Mouse (Mus musculus) lung, postnatal 4 days (tissue): ENCODE data around the gene Fibcd1.
A peak's percentile ranks its signal among the peaks of the same experiment; 100 is the strongest.

ENCODE experiments used
- DNase-seq, 2 experiments: peaks; one replicate each; pipeline ENCODE4 v3.0.0; 2021

Fibcd1 gene

DNA sequence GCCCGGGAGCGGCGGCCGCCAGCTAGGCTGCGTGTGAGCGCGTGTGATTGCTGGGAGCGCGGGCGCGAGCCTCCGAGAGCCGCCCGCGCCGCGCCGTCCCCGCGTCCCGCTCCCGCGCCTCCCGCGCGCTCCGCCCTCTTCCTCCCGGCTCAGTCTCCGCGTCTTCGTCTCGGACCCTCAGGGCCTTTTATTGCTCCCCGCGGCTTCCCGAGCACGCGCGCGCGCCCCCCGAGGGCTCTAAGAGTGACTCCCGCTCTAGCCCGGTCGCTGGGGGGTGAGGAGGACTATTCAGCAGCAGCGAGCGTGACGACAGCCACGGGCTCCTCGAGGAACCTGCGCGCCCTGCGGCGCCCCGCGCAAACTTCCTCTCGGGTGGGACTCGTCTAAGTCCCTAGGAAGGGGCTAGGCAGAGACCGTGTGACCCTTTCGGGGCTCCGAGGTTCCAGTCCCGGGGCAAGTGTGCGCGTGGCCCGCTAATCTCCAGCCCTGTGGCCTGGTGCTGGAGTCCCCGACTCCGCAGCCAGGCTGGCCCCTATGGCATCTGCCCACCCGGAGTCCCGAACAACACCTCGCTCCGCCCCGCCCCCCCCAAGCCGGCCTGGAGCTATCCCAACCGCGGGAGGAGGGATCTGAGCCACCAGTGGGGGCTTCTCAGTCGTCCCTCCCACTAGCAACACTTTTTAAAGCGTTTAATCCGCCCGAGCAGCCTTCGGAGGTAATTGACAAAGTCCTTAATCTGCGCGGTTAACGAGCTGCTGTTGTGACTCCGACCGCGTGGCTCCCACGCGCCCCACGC, at the start of gene Fibcd1:
TSS of gene Fibcd1 (minus strand) at position 110 of the 796 bp plus-strand sequence.
- DNase-seq: no peak

DNA sequence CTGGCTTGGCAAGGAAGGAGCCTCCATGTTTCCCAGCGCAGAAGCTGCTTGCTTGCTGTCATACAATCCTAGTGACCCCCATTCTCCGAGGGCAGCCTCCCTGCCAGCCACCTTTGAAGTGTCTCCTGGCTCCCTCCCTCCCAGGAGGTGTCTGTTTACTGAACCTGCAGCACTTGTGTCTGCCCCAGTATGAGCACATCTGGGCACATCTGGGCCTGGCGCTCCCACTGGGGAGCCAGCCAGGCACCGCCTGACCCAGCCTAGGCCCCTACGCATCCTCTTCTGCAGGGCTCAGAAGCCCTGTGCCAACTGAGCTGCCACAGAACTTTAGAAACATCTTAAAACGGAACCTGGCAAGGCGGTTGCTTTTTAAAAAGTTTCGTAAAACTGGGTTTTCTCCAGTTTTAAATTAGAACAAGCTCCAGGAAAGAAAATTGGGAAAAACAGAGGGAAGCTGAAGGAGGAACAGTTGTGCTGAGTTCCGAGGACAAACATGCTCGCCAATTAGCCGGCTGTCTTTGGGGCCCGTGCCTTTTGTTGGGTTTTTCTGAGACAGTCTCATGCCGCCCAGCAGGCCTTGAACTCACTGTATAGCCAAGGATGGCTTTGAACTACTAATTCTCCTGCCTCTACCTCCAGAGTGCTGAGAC, 48.5 kb upstream of the Fibcd1 start:
- DNase-seq: no peak

DNA sequence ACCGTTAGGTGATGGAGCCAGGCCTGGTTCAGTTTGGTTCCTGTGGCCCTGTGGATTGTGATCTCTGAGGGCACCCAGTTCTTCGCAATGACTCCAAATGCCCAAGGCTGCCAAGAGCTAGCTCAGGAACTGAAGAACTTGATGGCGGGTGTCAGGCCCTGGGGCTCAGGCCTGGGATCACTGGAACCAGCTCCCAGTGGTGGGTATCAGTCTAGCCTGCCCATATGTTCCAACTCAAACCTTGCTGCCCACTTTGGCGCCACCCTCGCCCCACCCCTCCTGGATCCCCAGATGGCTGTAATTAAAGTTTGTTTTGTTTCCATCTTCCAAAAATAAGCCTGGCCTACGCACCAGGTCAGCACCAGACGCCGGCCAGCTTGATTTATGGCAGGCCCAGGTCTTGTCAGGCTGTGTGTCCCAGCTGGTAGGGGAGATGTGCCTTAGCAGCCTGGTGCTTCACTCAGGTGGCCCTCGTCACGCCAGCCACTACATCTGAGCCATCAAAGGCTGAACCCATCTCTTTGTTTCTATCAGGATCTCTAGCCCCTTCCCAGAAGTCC, 47.4 kb upstream of the Fibcd1 start:
- no peak for DNase-seq

DNA sequence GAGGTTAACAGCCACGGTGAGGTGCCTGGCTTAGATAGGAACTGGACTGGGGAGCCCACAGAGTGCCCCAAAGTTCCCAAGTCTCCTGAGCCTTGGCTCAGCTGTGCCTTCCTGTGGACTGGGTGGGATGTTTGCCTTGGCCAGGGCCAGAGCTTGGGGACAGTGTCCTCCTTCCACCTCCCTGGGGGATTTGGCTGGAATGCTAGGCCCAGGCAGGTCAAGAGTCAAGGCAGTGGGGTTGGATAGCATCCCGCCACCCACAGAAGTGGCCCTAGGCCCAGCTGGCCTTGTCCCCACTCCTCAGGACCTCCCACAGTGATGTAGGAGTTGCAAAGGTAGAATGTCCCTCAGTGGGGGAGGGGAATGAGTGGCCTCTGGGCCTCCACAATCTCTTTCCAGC, 45.4 kb upstream of the Fibcd1 start:
- peak in 1 of 2 experiments; percentile 38 for DNase-seq

DNA sequence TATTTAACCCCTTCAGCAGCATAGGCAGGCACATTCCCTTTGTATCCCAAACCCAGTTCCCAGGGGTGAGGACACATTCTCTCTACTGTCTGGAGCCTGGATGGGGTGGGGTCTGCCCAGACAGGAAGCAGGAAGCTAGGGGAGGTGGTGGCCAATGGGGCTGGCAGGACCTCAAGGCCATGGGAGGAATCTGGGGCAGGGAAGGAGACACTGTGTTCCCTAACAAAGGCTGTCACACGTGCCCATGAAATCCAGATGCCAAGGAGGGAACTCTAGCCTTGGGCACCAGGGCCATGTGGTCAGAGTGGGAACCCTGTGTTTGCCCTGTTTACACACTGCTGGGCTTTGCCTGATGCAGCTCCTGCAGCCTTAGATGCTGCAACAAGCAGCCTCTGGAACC, 43.1 kb upstream of the Fibcd1 start:
- DNase-seq: peak; percentile 30 to 58

DNA sequence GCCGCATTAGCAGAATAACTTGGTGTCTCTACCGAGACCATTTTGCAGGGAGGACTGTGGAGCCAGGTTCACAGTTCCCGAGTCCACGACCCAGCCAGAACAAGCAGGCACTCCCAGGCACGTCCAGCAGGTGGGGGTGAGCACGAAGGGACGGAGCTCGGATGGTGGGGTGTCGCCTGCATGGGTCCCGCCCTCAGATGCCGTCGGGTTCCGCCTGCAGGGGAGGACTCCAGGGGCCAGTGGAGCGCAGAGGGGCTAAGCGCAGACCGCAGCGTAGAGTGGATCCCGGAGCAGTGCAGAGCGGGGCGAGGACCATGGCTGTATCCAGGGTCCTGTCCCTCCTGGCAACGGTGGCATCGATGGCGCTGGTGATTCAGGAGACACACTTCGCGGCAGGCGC, 41.2 kb upstream of the Fibcd1 start, which contains the start of gene Lamc3:
TSS of gene Lamc3 (plus strand) at position 262 of the 400 bp plus-strand sequence.
- peak; percentile 77 to 80 for DNase-seq

DNA sequence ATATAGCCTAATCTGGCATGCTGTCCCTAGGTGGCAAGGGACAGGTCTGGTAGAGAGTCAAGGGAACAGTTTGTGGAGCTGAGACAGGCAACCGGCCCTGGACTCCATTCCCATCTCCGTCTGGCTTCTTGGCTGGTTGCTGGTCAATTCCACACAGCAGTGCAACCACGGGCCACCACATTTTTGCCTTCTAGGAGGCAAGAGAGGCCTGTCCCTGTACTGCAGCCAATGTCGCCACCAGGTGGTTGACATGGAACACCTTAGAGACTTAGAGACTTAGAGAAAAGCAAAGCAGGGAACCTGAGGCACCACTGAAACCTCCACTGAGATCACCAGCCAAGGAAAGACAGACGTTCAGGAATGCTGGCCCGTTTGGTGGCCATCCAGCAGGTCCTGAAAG, 39.0 kb upstream of the Fibcd1 start:
- DNase-seq: peak; percentile 39 to 49

DNA sequence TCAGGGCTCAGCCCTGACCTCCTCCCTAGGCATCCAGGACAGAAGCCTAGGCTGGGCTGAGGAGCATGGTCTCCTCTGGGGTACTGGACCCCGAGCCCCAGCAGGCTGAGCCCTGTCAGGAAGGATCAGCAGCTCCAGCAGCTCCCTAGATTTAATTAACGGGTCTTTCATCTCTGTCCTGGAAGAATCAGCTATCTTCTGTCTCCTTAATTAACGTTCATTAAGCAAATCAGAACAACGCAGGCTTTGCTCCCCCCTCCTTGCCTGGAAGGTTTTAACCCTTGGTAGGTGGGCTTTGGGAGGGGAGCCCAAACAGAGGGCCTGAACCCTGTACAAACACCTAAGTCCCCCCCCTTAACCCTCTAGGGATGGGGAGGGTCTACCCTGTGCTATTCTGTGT, 37.3 kb upstream of the Fibcd1 start:
- DNase-seq: no peak

DNA sequence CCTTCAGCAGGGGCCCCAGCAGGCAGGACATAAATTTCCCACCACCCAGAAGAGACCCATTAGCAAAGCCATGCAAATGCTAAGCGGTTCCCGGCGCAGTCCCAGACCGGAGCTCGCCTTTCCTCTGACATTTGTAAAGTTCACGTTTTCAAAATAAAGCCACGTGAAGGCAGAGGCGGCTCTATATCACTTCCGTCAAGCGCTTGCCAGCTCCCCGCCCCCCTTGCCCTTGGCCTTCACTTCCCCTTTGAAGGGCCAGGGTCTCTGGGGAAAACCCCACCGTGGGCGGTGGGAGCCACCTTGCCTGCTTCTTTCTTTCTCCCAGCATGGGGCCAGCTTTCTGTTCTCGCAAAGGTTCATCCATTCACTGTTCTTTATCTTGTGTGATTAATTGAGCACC, 35.1 kb upstream of the Fibcd1 start:
- peak in 1 of 2 experiments; percentile 26 for DNase-seq

DNA sequence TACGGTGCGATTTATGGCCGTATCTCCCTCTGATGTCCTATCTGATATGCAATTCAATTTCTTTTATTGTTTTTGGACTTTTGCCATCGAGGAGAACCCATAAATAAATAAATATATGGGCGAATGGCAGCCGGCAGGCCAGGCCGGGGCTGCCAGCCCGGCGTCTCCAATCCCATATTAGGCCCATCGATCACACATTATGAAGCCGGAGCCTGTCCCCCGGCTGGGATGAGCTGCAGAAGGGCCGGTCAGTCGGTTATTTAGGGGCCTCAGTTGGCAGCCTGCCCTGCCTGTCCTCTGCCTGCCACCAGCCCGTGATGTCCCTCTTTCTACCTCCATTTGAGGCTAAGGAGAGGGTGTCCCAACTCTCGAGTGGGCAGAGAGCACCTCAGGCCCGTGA, 32.8 kb upstream of the Fibcd1 start:
- DNase-seq: no peak

DNA sequence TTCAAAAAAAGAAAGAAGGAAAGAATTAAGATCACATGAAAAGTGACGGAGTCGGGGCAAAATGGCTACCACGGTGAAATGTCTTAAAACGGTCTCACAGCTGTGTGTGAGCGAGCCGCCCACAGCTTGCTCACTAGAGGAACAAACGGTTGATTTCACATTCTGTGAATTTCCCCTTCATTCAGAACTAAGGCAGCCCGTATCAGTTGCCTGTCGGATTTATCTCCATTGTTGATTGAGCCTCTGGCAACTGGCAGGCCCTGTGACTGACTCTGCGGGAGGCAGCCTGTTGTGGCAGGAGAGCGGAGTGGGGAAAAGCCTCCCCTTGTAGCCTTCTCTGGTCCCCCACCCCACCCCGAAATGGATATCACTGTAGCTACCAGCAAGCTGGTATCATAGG, 30.6 kb upstream of the Fibcd1 start:
- DNase-seq: no peak

DNA sequence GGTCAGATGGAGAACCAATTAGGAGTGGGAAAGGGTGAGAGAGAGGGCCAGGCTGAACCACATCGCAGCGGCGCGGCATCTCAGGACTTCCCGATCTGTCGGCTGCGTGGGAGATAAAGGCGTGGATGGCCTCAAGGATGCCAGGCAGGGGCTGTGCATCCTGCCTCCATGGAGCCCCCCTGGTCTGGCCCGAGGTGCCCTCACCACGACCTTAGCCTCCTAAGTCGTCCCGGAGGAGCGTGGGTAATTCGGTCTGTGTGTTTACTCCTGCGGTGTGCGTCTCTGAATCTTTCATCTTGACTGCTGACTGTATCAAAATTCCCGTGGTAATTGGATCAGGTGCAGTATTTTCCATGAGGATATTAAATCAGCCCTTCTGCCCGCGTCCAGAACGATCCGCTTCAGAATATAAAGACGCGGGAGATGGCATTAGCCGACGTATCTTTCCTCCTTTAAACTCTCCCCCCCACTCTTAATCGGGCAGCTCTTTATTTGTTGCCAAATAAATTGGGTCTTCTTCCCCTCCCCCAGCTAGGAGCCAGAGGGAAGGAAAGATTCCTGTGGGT, 28.6 kb upstream of the Fibcd1 start:
- DNase-seq: no peak

DNA sequence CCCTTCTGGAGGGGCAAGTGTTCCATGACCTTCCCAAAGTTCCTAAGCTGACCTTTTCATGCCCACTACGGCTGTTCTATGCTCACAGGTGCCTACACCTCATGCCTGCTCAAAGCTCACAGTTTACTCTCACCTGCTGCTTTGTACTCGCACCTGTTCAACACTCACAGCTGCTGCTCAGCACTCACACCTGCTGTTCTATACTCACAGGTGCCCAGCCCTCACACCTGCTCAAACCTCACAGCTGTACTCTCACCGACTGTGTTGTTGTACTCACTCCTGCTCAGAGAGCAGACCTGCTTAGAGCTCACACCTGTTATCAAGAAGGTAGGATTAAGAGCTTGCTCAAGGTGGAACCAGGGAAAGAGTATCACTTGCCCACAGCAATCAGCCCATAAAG, 24.9 kb upstream of the Fibcd1 start:
- no peak for DNase-seq

DNA sequence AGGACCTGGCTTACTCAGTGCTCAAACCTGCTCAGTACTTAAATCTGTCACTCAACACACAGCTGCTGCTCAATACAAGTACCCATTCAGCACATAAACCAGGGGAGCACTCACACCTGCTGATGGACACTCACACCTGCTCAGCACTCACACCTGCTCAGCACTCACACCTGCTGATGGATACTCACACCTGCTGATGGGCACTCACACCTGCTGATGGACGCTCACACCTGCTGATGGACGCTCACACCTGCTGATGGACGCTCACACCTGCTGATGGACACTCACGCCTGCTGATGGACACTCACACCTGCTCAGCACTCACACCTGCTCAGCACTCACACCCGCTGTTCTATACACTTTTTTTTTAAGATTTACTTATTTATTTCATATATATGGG, 23.9 kb upstream of the Fibcd1 start:
- no peak for DNase-seq

DNA sequence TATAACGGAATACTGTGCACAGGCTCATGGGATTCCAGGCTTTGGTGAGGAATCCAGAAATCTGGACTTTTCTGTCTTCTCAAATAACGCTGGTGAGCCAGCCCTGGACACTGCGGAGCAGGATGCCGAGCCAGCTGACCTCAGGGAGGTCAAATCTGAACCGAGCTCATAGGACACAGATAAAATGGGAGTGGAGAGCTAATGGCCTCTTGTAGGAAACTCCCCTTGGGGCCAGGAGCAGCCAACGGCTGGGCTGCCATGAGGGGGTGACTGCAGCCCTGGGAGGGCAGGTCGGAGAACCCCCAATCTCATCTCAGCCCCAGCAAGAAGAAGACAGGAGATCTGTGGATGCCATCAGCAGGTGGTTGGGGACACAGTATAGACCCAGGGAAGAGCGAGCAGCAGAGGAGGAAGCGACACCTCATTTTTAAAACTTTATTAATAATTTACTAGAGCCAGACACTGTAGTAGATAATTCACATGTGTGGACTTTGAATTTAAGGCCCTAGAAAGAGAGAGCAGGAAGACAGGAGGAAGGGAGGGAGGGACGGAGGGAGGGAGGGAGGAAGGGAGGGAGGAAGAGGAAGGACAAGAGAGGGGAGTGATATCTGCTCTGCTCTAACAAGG, 22.8 kb upstream of the Fibcd1 start:
- DNase-seq: no peak

DNA sequence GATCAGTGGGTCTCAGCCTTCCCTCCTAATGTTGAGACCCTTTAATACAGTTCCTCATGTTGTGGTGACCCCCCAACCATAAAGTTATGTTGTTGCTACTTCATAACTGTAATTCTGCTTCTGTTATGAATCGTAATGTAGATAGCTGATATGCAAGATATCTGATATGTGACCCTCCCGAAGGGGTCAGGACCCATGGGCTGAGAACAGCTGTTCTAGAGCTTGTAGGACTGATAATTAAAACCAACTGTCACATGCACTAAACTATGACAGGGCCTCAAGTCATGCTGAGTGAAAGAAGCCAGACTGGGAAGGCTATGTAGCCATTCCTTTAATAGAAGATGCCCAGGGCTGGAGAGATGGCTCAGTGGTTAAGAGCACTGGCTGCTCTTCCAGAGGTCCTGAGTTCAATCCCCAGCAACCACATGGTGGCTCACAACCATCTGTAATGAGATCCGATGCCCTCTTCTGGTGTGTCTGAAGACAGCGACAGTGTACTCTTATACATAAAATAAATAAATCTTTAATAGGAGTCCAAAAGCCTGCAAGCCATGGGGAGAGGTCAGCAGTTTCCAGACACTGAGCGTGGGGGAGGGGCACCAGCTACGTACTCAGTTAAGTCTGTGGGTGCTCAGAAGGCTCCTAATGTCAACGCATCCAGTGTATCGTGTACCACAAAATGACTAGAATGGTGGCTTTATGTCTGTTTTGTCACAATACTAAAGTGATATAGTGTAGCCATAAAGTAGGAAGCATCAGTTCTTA, 22.1 kb upstream of the Fibcd1 start:
- no peak for DNase-seq

DNA sequence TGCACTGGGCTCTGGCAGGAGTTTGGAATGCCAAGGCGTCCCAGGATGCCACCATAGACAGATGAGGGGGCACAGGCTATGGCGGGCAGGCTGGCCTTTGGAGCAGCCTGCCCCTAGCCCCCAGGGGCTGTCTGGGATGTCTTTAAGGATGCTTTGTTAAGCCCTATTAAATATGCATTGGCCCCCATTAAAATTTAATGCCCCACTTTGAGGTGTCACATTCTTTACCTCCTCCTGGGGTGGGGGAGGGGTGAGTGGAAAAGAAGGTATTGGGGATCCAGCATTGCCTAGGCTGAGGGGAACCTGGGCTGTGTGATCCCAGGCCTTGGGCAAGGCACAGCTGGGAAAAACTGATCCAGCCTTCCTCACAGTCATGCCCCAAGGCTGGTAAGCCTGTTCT, 20.0 kb upstream of the Fibcd1 start:
- no peak for DNase-seq

DNA sequence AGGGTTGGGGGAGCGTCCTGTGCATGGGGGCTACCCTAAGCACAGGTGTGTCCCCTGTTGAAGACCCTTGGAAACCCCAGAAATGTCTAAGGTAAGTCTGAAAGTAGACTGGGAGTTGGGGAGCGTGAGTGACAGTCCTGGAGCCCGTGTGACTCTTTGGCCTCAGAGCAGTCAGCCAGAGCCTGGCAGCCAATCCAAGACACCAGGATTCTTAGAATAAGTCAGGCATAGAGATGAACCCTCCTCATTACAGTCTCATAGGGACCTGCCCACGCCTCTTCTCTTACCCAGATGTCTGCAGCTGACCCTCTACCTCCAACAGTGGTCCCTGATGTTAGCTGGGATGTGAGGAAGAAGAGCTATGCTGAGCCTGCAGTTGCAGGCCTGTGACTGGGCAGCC, 19.5 kb upstream of the Fibcd1 start:
- no peak for DNase-seq

DNA sequence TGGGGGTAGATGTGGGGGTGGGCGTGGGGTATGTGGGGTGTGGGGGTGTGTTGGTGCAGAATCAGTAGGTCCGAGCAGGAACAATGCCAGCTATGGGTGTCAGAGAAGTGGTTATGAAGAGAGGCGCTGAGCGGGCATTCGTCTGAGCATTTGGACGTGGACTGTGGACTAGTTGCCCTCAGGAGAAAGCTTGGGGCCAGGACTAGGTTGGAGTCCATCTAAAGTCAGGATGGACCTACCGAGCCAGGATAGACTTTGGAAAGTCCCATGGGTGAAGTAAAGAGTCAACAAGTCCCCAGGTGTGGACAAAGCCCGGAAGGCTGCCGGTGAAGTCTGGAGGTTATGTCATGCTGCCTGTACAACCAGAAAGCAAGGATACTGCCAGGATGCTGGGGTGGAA, 19.1 kb upstream of the Fibcd1 start:
- no peak for DNase-seq

DNA sequence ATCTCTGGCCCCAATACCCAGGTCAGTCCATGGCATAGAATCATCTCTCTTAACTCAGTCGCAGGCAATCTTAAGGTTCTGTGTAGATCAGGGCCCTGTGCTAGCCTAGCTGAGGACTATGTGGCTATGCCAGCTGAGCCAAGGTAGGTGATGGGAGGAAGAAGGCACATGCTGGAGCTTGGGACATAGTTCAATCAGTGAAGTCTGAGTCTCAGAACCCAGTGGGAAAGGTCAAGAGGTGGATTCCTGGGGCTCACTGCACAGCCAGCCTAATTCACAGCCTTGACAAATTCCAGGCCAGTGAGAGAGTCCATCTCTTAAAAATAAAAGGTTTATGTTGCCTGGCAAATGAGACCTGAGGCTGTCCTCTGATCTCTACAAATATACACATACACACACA, 18.0 kb upstream of the Fibcd1 start:
- DNase-seq: no peak

DNA sequence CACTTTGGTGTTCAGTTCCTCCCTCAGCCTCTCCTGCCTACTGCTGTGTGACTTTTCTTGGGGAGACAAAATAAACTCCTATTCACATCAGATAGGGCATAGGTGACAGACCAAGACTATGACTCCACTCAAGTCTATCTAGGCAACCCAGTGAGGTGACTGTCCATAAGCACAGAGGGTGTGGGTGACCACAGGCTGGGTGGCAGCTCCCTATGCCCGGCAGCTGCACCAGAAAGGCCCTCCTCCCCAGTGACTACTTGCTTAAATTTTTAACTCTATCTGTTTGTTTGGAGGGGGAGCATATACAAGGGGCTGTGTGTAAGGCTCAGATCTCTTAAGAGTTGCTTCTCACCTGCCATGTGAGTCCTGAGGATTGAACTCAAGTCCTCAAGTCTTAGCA, 17.1 kb upstream of the Fibcd1 start:
- no peak for DNase-seq

DNA sequence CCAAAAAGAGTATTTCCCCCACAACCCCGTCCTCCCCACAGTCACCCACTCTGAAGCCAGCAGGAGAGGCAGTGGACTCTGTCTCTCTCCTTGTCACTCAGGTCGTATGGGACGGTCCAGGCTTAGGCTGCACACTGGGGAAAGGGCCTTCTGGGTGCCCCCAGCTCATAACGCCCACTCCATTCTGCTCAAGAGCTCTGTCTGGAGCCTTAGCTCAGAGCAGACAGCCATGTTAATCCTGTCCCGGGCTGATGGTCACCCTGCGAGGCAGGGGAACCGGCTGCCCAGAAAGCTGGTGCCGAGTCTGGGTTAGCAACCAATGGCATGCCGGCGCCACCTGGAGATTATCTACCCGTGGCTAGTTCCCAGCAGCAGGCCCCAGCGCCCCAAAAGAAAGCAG, 12.7 kb upstream of the Fibcd1 start:
- no peak for DNase-seq

DNA sequence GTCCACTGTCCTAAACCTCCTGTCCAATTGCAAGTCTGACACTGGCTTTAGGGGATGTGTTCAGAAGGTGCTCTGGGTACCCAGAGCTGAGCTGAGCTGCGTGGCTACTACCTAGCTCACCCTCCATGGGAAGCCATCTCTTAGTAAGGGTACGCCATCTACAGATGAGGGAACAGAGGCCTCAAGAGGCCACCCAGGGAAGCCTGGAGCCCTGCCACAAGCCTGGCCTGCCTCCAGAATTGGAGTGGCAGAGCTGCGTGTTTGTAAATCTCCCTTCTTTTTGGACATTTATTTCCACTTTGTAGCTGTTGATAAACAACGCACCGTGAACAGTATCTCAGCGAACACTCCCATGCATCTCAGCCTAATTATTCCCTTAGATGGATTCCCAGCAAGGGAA, 11.4 kb upstream of the Fibcd1 start:
- DNase-seq: peak; percentile 47 to 71
